Mouse (Mus musculus) lung, postnatal 0 days (tissue): ENCODE results near the gene Tectb. TPM values are rescaled to one million over a fixed set of nuclear protein-coding genes. Genes with fewer than 3 reads are reported as not detected.

ENCODE experiments used
- ATAC-seq: fragments of 200-750 bp; cut with Nextera tagmentation; 2 replicates; pipeline ENCODE4 v1.8.0; 2017; ENCODE audit warnings: moderate library complexity
- DNase-seq: peaks from one replicate; pipeline ENCODE4 v3.0.0-alpha.2; 2016; ENCODE audit warnings: low spot score
- H3K27ac ChIP-seq: fragments of 300-500 bp; sonication (generic); 2 replicates; pipeline ENCODE4 v1.5.1; 2014; ENCODE audit warnings: antibody characterized with exemption, mild to moderate bottlenecking, low read length, mixed read lengths
- H3K27me3 ChIP-seq: fragments of 300-500 bp; sonication (generic); replicated peaks from 2 replicates; pipeline ENCODE4 v1.6.1; 2014; ENCODE audit warnings: low read length, mixed read lengths; ENCODE audit not compliant: insufficient read depth
- H3K36me3 ChIP-seq: fragments of 300-500 bp; sonication (generic); 2 replicates; pipeline ENCODE4 v1.6.1; 2014; ENCODE audit warnings: low read length, mixed read lengths; ENCODE audit not compliant: insufficient read depth
- H3K4me1 ChIP-seq: fragments of 300-500 bp; sonication (generic); 2 replicates; pipeline ENCODE4 v1.6.1; 2014; ENCODE audit warnings: antibody characterized with exemption, low read depth, low read length, mixed read lengths; ENCODE audit not compliant: insufficient read depth
- H3K4me2 ChIP-seq: fragments of 300-500 bp; sonication (generic); replicated peaks from 2 replicates; pipeline ENCODE4 v1.6.1; 2014; ENCODE audit warnings: low read depth, mild to moderate bottlenecking, low read length, moderate library complexity, mixed read lengths
- H3K4me3 ChIP-seq: fragments of 300-500 bp; sonication (generic); 2 replicates; pipeline ENCODE4 v1.5.1; 2014; ENCODE audit warnings: low read depth, low read length
- H3K9ac ChIP-seq: fragments of 300-500 bp; sonication (generic); replicated peaks from 2 replicates; pipeline ENCODE4 v1.6.1; 2014; ENCODE audit warnings: low read depth, mild to moderate bottlenecking
- H3K9me3 ChIP-seq: fragments of 300-500 bp; sonication (generic); 2 replicates; pipeline ENCODE4 v1.6.1; 2016; ENCODE audit warnings: low read length, mixed read lengths
- CTCF ChIP-seq: IDR thresholded peaks from 2 replicates; pipeline ENCODE4 v1.5.1; 2016; ENCODE audit warnings: antibody characterized with exemption, mild to moderate bottlenecking
- EP300 ChIP-seq: IDR thresholded peaks from 2 replicates; pipeline ENCODE4 v1.6.1; 2016; ENCODE audit warnings: antibody characterized with exemption, mild to moderate bottlenecking, control low read depth
- WGBS: fragments of 180-500 bp; shearing (Covaris S2); extraction: QIAGEN DNeasy Blood & Tissue Kit; methylation state at CpG from one replicate; pipeline ENCODE4 v1.1.7; 2014; 5-methylcytosine and 5-hydroxymethylcytosine counted together
- microRNA-seq: library from miRNA; unstranded; fragments of <30 nt; microRNA quantifications from one replicate; pipeline ENCODE4, GENCODE M21; 2016
- polyA plus RNA-seq: library from polyadenylated mRNA; unstranded; fragments of >200 nt; fragmentation: Nextera tagmentation; extraction: Ambion mirVana; gene quantifications from 2 replicates; pipeline ENCODE4 v1.2.1, GENCODE M21; 2015

The Tectb gene
- polyA plus RNA-seq, 1 experiment from 2014 or later, result 0.21 TPM

DNA sequence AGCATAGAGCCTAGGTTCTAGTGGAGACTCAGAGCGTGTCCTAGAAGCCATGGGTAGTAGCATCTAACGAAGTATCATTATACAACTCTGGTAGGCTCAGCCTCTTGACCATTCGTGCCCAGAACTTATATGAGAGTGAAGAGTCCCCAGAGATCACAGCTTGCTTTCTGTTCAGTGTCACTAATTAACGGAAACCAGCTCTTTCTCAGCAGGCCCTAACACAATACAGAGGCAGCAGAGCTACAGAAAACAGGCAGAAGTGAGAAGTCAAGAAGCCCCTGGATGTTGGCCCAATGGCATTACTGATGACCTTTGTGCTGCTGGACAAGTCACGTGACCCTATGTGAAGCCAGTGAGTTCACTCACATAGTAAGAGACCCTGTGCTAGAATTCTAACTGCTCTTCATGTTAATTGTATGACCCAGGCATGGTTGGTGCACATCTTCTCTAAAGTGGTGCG is 60.7 kb downstream of the Tectb start, which contains the start of gene Gucy2g:
TSS of gene Gucy2g (minus strand) at position 51 of the 460 bp plus-strand sequence.
- 83% methylated on average over 6 of the region's 6 CpGs for WGBS
- Histone ChIP-seq H3K9me3 (no peaks in the 10 kb centered on the region), H3K36me3 (no peaks in the 10 kb centered on the region), H3K27me3 (no peaks in the 10 kb centered on the region), H3K4me1 (peaks cover 5% of the 10 kb centered on the region; the same call in 1 of the 2 replicates), H3K27ac (no peak within 1 kb of the TSS), H3K9ac (no peak within 1 kb of the TSS), H3K4me2 (no peak within 1 kb of the TSS), H3K4me3 (no peak within 1 kb of the TSS)
- TF ChIP-seq EP300 (no peak), CTCF (no peak)
- DNase-seq (no peak), ATAC-seq (no peak)

DNA sequence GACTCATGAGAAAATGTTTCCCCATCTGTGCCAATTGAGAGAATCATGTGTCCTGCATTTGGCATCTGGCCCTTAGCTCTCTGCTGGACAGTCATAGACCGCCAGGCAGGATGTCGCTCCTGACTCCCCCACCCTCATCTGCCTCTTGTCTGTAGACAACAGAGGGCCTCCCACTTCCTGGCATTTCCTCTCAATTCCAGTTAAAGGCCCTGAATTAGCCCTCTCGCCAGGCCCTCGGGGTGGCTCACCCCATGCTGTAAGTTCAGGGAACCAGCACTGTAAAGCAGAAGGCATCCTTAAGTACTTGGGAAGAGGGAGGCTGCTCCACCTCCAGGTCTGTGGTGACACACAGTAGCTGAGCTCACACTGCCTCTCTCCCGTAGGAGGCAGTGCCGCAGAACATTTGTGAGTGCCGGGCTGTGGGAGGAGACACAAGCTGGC is 64.3 kb downstream of the Tectb start:
- Histone ChIP-seq H3K9me3 (no peaks in the 10 kb centered on the region), H3K4me3 (no peak overlapping the region), H3K27me3 (no peaks in the 10 kb centered on the region), H3K27ac (peak overlapping the region; percentile 82), H3K4me1 (peaks cover 9% of the 10 kb centered on the region; the same call in 1 of the 2 replicates), H3K4me2 (no peak overlapping the region; the same call in 1 of the 2 replicates), H3K36me3 (no peaks in the 10 kb centered on the region), H3K9ac (no peak overlapping the region)
- DNase-seq (peak; percentile 92), ATAC-seq (peak; percentile 96)
- TF ChIP-seq CTCF, result peak; percentile 75
- TF ChIP-seq EP300, result peak; percentile 63; the same call in 1 of the 2 replicates
- 4% methylated on average over 7 of the region's 7 CpGs for WGBS

Small RNAs within 50 kb of the gene (microRNA-seq; reads per million reads assigned to microRNA genes)
- 3.9 reads per million, percentile 11 among the genes with 10 or more reads in this experiment for gene Mir6715

Other genes with a start within 250 kb of the Tectb start
- 41.4 and 51.8 TPM in 2 replicates for gene Gpam, start 53.5 kb upstream of the Tectb start, polyA plus RNA-seq
- 0.05 and 0.18 TPM in 2 replicates for gene Gucy2g, start 60.5 kb downstream of the Tectb start, polyA plus RNA-seq
- 110 and 130 TPM in 2 replicates for gene Acsl5, start 71.2 kb downstream of the Tectb start, polyA plus RNA-seq
- 69.3 and 73.2 TPM in 2 replicates for gene Zdhhc6, start 135.3 kb downstream of the Tectb start, polyA plus RNA-seq
- 17.9 and 19.2 TPM in 2 replicates for gene Vti1a, start 135.6 kb downstream of the Tectb start, polyA plus RNA-seq